Mouse (Mus musculus) right cerebral cortex, postnatal 10 days (tissue): ENCODE results near the gene Accsl.

ENCODE experiments used
- DNase-seq, 2 experiments: peaks; one replicate each; pipeline ENCODE4 v3.0.0; 2021; ENCODE audit warnings: low spot score in 2 of 2

The Accsl gene

DNA sequence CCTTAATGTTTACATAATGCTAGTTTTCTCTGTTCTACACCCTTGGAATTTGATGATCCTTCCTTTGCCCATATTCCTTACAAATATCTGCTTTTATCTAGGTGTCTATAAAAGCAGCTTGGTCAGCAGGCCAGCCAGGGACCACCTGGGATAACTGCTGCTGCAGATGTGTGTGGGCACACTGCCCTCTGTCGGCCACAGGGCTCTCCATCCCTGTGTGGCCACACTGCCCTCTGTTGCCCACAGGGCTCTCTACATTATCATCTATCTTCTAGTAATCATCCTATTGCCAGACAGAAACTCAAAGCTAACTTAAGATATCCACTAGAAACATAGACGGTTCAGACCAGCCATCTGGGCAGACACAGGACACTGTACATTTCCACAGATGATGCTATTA lies 59.0 kb downstream of the Accsl start:
- DNase-seq, result no peak

DNA sequence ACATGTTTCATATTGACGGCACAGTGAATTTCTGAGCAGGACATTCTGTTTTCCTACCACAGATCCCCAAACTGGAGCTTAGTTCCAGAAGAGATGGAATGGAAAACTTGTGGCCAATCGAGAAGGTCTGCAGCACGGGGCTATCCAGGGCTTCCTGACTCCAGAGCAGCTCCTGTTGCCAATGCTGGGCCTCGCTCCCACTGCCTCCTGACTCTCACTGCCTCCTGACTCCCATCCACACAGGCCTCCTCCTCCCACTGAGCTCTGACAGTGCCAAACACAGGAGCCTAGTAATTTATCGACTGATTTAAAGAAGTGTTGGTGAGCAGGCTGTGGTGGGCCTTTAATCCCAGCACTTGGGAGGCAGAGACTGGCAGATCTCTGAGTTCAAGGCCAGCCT lies 60.9 kb downstream of the Accsl start:
- peak in 1 of 2 experiments; percentile 26 for DNase-seq

DNA sequence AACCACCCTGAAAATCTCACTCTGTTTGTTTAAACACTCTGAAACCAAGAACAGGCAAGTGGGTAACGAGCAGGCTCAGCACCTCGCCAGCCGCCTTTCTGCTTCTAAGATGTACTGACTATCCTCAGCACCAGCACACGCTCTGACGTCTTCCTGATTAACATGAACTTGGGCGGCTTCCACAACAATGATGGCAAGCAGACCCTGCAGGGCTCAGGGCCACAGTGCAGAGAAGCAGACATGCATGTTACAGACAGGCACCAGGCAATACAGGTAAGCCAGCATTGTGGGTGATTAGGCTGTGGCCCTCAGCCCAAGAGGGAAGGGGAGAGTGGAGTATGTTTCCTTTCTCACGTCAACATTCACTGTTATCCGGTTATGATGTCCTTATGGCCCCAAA lies 61.5 kb downstream of the Accsl start:
- DNase-seq, result peak in 1 of 2 experiments; percentile 21

DNA sequence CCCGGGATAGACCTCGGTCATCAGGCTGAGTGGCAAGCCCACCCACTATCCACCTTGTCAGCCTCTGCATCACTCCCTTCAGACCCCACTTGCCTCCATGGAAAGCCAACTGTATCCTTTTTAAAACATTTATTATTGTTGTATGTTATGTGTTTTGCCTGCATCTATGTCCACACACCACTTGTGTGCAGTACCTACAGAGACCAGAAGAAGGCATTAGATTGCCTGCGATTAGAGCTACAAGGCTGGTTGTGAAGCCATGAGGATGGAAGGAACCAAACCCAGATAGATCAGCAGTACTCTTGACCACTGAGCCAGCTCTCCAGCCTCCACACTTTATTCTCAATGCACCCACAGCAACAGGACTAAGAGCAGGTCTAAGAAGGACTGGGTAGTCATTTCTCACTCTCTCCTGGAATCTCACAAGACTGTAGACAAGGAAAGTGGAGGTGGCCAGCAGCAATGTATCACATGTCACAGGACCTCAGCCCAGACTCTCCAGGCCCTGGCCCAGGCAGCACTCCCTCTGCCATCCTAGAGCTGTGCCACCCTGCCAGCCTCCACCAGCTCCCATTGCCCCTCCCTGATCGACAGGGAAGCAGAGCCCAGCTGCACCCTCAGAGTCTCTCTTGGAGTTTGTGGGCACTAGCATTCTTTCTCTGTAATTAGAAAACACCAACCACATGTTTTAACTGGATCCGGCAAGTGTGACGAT lies 62.3 kb downstream of the Accsl start:
- peak in 1 of 2 experiments; percentile 19 for DNase-seq

DNA sequence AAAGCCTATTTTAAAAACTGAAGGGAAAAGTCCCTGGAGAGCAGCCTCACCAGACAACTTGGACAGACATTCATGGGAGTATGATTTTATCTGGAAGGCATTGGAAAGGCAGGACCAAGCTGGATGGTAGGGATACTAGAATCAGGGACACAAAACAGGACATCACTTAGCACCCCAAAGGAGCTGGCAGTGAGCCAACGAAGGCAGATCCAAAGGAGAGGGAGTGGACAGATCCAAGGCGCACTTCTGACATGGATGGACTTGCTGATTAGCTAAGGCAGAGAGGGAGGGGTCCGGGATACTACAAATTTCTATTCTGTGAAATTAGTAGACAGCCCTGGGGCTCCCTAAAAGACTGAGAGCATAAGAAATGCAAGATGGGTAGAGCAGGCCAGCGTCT lies 63.4 kb downstream of the Accsl start:
- DNase-seq, result no peak
